Mouse (Mus musculus): ENCODE measurements at regions not wholly inside any gene's neighbourhood (a gene's known extent, or its start where the extent isn't known, plus 50 kb on each side); places are given as distances from the start of the nearest gene placed in this dataset.

DNA sequence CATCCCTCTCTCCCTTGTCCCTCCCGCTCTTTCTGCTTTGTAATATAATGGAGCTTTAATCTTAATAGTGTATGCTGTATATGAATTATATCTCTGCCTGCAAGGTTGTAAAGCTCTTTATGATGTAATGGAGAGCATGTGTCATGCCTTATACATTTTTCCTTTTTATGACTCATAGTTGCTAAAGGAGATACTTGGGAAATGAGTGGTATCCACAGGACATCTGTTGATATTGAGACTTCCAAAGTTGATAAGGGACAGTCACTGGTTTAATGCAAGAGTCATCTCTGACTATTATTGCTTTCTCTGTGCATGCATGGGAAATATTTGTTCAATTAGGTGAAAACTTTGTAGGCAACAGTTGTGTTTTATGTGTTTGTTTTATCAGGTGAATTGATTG, 152.6 kb upstream of the Tars start:
- TF ChIP-seq EP300 (optimal IDR thresholded peaks at IDR 0.05) (no peak), CTCF (IDR thresholded peaks at IDR 0.05; ENCODE audit: low read depth) (no peak)

Data from stomach, postnatal 0 days (tissue).